Mouse (Mus musculus) cerebellum, postnatal 25 days (tissue): Measurements from ENCODE around the gene Fut7.

Experiments
- DNase-seq, 2 experiments: peaks; one replicate each; pipeline ENCODE4 v3.0.0; 2021; ENCODE audit warnings: mixed read lengths in 2 of 2

Gene Fut7

DNA sequence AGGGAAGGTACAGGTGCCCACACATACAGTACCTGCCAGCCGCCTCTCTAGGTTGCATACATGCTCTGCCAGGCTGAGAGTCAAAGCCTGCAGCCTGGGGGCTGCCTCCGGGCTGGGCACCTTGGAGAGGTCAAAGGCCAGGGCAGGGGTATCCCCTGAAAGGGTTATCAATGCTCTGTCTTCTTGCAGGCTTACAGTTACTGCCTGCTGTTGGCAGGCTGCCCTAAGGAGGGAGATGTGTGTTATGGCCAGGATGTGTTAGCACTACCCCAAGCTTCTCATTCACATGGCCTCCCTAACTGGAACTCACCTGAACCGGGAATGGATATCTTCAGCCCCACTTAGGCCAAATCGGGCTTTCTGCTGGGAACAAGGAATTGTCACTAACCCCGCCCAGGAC, 37.1 kb downstream of the Fut7 start:
- DNase-seq: peak in 1 of 2 experiments; percentile 71

DNA sequence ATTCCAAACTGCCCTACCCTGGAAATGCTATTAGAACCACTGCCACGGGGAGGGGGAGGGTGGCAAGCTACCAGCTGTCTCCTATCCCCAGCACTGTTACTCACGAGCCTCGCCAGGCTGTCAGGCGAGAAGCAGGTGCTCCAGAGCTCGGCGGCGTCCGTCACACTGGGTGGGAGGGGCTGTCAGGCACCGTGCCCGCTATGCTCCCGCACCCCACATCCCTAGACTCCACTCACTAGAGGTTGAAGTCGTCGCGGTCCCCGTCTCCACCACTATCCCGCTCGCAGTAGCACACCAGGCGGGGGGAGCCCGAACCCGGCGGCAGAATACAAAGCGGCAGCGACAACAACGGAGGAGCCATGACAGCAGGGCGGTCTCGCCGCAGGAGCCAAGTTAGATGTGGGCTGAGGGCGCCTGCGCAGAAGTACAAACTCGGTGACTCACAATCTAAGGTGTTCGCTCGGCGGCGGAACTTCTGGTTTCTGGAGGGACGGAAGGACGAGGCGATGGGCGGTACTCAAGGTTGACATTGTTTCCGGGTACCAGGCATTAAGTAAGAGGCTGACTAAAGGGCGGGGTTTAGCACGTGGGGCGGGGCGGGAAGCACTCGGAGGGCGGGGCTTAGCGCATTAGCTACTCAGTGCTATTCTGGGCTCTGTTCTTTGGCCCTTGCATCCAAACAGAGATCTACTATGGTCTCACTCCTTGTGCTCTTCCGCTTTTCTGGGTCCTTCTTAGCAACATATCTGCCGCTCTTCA, 37.7 kb downstream of the Fut7 start, which contains the start of gene Paxx:
TSS of gene Paxx (minus strand) at position 544 of the 759 bp plus-strand sequence.
- DNase-seq: peak; percentile 94 to 95

GRCm38 (mm10) chr2:25461407-25461806, 38.3 kb downstream of the Fut7 start:
- no peak for DNase-seq

DNA sequence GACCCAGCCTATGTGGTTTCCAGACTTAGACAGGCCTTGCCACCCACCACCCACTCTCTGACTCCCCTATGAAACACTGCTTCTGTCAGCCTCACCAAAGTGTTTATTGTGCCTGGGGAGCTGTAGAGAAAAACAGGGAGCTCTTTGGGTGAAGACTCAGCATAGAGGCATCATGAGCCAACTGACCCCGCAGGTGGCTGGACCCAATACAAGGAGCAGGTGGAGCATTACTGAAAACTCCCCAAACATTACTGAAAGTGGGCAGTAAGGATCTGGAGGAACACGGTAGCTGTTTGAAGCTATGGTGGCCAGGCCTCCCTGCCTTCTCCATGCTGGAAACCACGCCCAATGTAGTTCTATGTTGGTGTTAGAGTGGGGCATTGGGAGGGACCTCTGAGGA, 40.6 kb downstream of the Fut7 start:
- DNase-seq: peak; percentile 74

- no peak for DNase-seq
Observed at GRCm38 (mm10) chr2:25465256-25465655, 42.2 kb downstream of the Fut7 start.

DNA sequence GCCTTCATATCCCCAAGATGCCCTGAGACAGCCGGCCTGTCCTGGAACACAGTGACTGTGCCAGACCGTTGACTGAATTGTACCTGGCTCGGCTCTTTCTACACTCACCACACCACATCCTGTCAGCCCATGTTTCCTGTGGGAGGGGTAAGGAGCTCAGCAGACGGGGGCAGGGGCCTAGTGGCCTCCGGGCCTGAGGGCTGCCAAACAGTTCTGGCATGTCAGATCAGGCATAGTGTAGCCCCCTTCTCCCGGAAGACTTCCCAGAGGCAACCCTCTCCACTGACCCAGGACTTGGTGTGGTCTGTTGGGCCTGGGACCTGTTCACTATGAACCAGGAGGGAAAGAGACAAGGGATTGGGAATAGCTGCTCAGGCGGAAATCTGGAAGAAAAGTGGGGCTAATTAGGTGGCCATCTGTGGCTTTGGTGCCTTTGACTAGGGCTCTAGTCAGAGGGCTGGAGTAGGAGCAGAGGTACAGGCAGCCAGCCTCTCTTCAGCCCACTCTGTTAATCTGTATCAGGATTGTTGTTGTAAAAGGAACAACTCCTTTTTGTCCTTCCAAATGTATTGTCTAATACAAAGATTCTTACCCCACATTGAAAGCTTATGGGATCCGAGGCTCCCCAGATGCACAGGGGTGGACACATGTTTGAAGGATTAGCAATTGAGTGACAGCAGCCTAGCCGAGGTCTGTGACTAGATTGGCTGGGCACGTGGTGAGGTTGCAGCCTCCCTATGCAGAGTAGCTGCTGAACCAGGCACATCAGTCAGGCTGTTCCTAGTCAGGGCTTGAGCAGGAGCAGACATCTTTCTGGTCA, 43.0 kb downstream of the Fut7 start:
- peak; percentile 47 to 53 for DNase-seq

DNA sequence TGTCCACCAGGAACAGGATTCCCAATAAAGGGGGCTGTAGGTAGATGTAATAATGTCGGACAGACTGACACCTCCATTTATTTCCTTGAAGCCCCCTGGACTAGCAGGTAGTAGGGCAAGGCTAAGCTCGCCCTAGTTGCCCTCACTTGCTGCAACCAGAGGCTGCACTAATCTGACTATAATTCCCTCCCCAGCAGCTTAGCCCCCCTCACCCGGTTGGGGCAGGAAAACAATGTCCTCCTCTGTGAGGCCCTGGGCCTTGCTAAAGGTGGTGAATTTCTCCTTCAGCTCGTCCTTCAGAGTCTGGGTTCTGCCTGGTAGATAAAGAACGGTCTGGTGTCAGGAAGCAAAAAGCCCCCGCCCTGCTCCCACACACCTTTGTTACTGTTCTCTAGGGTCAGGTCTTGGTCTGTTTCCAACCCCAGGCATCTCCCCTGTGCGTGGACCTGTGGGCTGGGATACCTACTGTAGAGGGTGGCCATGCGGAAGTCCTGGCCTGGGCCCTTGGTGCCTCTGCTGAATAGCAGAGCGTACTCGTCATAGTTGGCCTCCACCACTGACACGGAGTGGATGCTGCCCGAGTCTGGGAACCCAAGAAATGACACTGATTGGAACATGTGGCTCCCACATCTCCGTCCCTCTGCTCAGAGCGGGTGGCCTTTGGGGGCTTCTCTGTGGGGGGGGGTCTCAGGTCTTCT, 44.7 kb downstream of the Fut7 start:
- DNase-seq: peak in 1 of 2 experiments; percentile 27

DNA sequence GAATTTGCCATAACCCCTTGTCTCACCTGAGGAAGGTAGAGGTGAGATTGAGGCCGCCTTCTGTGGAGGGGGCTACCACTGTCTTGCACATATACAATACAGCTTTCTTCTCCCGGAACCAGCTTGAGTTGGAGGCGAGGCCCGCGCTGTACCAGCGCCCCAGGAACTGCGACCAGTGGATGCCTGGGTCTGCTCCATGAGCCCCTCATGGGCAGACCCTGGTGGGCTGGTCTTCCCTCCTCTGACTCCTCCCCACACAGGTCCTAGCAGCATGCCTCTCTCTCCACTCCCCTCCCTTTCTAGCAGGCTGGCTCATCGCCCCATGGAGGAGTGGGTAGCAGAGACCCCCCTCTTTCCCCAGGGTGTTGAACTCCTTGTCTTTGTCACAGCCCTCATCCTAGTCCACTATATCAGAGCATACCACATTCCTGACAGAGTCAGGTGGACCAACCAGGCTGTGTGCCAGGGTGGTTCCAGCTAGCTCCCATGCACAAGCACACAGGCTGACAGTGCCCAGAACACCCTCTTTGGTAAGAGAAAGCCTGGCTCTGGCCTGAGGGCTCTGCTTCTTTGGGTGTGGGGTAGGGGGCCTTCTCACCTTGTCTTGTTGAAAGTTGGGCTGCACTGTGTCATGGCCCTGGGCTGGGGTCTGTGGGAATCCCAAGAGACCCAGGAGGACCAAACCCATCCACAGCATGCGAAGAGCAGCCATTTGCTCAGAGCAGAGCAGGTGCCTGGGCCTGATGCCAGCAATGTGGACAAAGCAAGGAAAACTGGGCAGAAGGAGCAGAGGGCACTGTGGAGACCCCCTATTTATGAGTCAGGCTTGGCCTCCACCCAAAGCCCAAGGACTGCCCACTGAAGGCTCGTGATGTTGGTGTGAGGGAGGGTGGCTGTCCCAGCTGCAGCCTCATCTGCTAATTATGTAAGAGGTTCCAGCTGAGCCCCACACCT, 46.2 kb downstream of the Fut7 start:
- peak; percentile 76 to 83 for DNase-seq

DNA sequence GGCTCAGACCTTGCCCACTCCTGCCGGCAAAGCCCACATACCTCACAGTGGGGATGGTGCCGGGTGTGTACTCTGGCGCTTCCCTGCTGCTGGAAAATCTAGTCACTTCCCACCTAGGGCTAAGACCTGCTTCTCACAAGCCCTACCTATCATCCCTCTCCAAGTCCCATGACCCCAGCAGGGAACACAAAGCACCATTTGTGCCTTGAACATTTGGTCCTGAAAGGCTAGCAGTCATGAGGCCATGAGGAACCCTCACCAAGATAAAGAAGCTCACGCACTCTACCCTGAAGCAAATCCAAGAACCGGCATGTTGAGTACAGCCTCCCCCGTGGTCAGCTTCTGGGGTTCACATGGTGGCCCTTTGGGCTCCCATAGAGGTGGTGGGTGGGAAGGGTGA, 46.9 kb downstream of the Fut7 start, which contains the start of gene Ptgds:
TSS of gene Ptgds (minus strand) at position 78 of the 400 bp plus-strand sequence.
- DNase-seq: peak in 1 of 2 experiments; percentile 33

DNA sequence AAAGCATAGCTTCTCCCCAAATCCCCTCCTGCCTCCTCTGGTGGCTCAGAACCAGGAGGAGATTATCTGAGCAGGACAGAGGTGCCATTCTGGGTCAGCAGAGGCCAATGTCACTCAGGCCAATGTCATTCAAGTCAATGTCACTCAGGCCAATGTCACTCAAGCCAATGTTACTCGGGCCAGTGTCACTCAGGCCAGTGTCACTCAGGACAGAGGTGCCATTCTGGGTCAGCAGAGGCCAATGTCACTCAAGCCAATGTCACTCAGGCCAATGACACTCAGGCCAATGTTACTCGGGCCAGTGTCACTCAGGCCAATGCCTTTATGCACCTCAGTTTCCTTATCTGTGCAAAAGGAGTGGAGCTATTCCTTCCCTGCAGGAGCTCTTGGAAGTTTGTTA, 49.5 kb downstream of the Fut7 start:
- DNase-seq: no peak
